Mouse (Mus musculus) WW6 (cell line): ENCODE measurements around the gene Gm20449.
"Not testable (repeated sequence)": the region's sequence is repeated elsewhere in the genome, so short reads cannot be mapped to it uniquely, and the experiment has no call there.

Experiments used
- DNase-seq: peaks from one replicate; pipeline ENCODE4 v3.0.0-alpha.2; 2013; ENCODE audit warnings: low read depth, low spot score

The Gm20449 gene

GRCm38 (mm10) chr7:41499389-41500049 is at the start of gene Gm20449, which contains the start of gene AW146154:
Gene Gm20449, minus strand, starts transcription at chr7:41499417.
Gene AW146154, minus strand, starts transcription at chr7:41499890.
- peak; percentile 74 for DNase-seq

- DNase-seq, result no peak
Measured at GRCm38 (mm10) chr7:41512672-41513071, 13.5 kb upstream of the Gm20449 start.

- DNase-seq, result no peak
Measured at GRCm38 (mm10) chr7:41512207-41512606, 13.0 kb upstream of the Gm20449 start.

- no peak for DNase-seq
Measured at GRCm38 (mm10) chr7:41502402-41502801, 3.2 kb upstream of the Gm20449 start.

- DNase-seq, result peak; percentile 49
Measured at GRCm38 (mm10) chr7:41500151-41500934, 1.1 kb upstream of the Gm20449 start.

- DNase-seq, result not testable (repeated sequence)
Measured at GRCm38 (mm10) chr7:41499018-41499388, 214 bp downstream of the Gm20449 start.

- DNase-seq, result not testable (repeated sequence)
Measured at GRCm38 (mm10) chr7:41498464-41498863, 753 bp downstream of the Gm20449 start.

- DNase-seq, result no peak
Measured at GRCm38 (mm10) chr7:41497871-41498270, 1.3 kb downstream of the Gm20449 start.

GRCm38 (mm10) chr7:41451864-41452263 is 47.4 kb downstream of the Gm20449 start:
- no peak for DNase-seq

GRCm38 (mm10) chr7:41448596-41448995 is 50.6 kb downstream of the Gm20449 start, which contains the start of gene Vmn2r57:
Gene Vmn2r57, minus strand, starts transcription at chr7:41448696.
- not testable (repeated sequence) for DNase-seq

- DNase-seq, result no peak
Measured at GRCm38 (mm10) chr7:41394130-41394529, 105.1 kb downstream of the Gm20449 start.

GRCm38 (mm10) chr7:41393048-41393971 is 105.9 kb downstream of the Gm20449 start, which contains the start of gene AI987944:
Gene AI987944, minus strand, starts transcription at chr7:41393379.
- peak; percentile 81 for DNase-seq
